Mouse (Mus musculus) gastrocnemius, adult 2 months (tissue): ENCODE measurements around the gene Eif4e3. TPM values are rescaled to one million over a fixed set of nuclear protein-coding genes. Genes with fewer than 3 reads are reported as not detected.

Experiments used
- DNase-seq: peaks from one replicate; pipeline ENCODE4 v3.0.0; 2022
- H3K27ac ChIP-seq: fragments of 200-600 bp; 2 replicates; pipeline ENCODE4 v1.8.1; 2022; ENCODE audit warnings: mild to moderate bottlenecking
- H3K4me3 ChIP-seq: fragments of 200-600 bp; 2 replicates; pipeline ENCODE4 v1.8.1; 2022; ENCODE audit warnings: mild to moderate bottlenecking, moderate library complexity
- CTCF ChIP-seq: fragments of 200-600 bp; IDR thresholded peaks from 2 replicates; pipeline ENCODE4 v1.8.1; 2022; ENCODE audit warnings: antibody characterized with exemption, mild to moderate bottlenecking, moderate library complexity
- intact Hi-C: fragments of 180-260 bp; cut with DNase I; formaldehyde crosslinking; loops from one replicate; pipeline ENCODE4 v1.15.1; 2025
- long read RNA-seq, 2 experiments: library from polyadenylated mRNA; stranded (forward); transcript quantifications; one replicate each; pipeline ENCODE4 v2.0.0; 2021
- total RNA-seq, 2 experiments: library from RNA; stranded (reverse); gene quantifications; 2 replicates each; pipeline ENCODE4 v1.2.3; 2021

The Eif4e3 gene
- 10 to 100 TPM; 23.5 to 29.4 TPM for total RNA-seq
- long read RNA-seq, experiment 1, transcript Eif4e3-201 (7 exons, 2,515 nt), result major isoform, 90 of 95 reads
- long read RNA-seq, experiment 1, partial matches to known transcripts, result 0 of 95 reads
- long read RNA-seq, experiment 1, other reads (novel, unspliced or antisense), result 5 of 95 reads
- long read RNA-seq, experiment 2, transcript Eif4e3-201 (7 exons, 2,515 nt), result major isoform, 97 of 103 reads
- long read RNA-seq, experiment 2, partial matches to known transcripts, result 2 of 103 reads
- long read RNA-seq, experiment 2, other reads (novel, unspliced or antisense), result 4 of 103 reads

GRCm38 (mm10) chr6:99666318-99667171 is at the start of gene Eif4e3, which contains the start of gene Gm20696:
Gene Eif4e3 (minus strand): TSS chr6:99666771.
Gene Gm20696 (minus strand): TSS chr6:99666797.
- intact Hi-C loops, result no loop called here
- peak; percentile 83 for DNase-seq
- Histone ChIP-seq H3K4me3 (peak within 1 kb of the TSS; percentile 93), H3K27ac (peak within 1 kb of the TSS; percentile 94)
- TF ChIP-seq CTCF, result no peak

GRCm38 (mm10) chr6:99715913-99716312 is 49.3 kb upstream of the Eif4e3 start:
- no peak overlapping the region for H3K27ac ChIP-seq
- no peak for TF ChIP-seq CTCF
- no peak for DNase-seq
- H3K4me3 ChIP-seq, result no peak overlapping the region
- intact Hi-C loops, result no loop called here

DNA sequence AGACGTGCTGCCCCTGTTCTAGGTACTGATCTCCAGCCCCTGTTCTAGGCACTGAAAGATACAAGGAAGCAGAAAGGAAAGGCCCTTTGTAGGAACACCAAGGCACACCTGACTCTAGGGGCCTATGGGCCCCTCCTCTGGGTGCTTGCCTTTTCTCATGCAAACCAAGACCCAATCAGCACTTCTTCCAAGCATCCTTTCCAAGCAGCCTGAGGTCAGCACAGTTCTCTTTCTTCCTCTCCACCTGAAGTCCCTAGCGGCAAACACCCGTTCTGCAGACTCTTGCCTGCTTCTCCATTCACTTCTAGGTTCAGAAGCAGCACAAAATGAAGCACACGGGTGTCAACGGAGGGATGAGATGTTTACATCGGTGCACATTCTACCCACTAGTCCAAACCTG is 48.6 kb upstream of the Eif4e3 start:
- Histone ChIP-seq H3K4me3 (no peak overlapping the region), H3K27ac (no peak overlapping the region)
- intact Hi-C loops, result no loop called here
- no peak for DNase-seq
- TF ChIP-seq CTCF, result no peak

DNA sequence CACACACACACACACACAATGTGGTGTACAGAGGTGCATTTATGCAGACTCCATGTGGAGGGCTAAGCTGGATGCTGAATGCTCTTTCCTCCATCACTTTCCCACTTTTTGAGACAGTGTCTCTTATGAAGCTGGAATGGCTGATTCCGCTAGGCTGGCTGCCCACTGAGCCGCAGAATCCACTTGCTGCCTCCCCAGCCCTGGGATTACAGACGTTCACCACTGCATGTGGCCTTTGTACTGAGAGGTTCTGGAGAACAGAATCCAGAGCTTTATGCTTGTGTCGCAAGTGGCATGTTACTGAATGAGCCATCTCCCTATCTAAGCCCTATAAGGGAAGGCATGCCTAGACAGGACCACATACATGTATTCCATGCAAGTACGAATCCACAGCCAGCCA is 46.7 kb upstream of the Eif4e3 start:
- no peak for TF ChIP-seq CTCF
- intact Hi-C loops, result no loop called here
- DNase-seq, result no peak
- Histone ChIP-seq H3K27ac (no peak overlapping the region), H3K4me3 (no peak overlapping the region)

DNA sequence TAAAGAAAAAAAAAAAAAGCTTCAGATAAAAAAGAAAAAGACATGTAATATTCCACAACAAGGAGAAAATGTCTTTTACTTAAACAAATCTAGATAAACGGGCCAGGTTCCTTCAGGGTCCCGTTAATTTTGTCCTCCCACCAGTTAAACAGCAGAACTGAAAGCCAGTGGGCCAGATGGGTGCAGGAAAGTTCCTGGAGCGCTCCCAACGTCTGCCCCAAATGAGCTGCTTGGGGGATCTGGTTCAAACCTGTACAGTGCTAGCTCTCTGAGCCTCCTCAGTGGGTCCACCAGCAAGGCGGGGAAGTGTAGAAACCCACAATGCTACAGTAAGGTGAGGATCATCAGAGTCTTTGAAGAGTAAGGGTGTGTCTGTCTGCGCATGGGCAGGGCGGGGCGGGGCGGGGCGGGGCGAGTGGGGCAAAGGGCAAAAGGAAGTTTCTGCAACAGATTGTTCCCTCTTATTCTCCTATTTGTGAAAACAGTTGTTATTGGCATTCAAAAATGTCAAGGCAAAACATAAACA is 45.1 kb upstream of the Eif4e3 start:
- no peak for TF ChIP-seq CTCF
- intact Hi-C loops, result no loop called here

DNA sequence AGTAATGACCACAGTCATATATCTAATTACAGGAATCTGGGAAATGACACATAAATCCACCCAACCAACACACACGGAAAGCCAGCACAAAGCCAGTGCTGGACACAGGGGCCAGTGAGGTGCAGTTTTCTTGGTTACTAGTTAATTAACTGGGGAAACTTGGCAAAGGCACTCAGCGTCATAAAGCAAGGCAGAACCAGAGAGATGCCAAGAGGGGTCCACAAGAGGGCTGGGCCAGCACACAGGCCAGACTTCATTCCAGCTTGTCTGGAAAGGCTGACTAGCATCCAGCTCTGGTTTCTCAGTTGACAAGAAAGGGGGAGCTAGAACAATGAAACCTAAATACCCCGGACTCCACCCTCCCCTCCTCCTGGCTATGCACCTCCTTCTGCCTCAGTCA is 33.9 kb upstream of the Eif4e3 start:
- H3K27ac ChIP-seq, result no peak overlapping the region
- intact Hi-C loops, result no loop called here
- no peak for DNase-seq
- no peak for TF ChIP-seq CTCF
- no peak overlapping the region for H3K4me3 ChIP-seq

More for the DNA sequence above, 45.1 kb upstream of the Eif4e3 start:
- DNase-seq, result no peak
- Histone ChIP-seq H3K27ac (no peak overlapping the region), H3K4me3 (no peak overlapping the region)

GRCm38 (mm10) chr6:99692916-99693841 is 26.6 kb upstream of the Eif4e3 start:
- H3K27ac ChIP-seq, result no peak overlapping the region
- peak overlapping the region; percentile 83 for H3K4me3 ChIP-seq
- no peak for TF ChIP-seq CTCF
- DNase-seq, result no peak
- intact Hi-C loops, result no loop called here

GRCm38 (mm10) chr6:99692206-99692915 is 25.8 kb upstream of the Eif4e3 start, which contains the start of gene Gpr27:
Gene Gpr27 (plus strand): TSS chr6:99692679.
- 0 out of 2 replicates have a peak within 1 kb of the TSS, but pooled peaks have one; percentile 28 for H3K27ac ChIP-seq
- peak within 1 kb of the TSS; percentile 83 for H3K4me3 ChIP-seq
- no peak for TF ChIP-seq CTCF
- intact Hi-C loops, result no loop called here
- peak; percentile 44 for DNase-seq

GRCm38 (mm10) chr6:99691666-99692205 is 25.2 kb upstream of the Eif4e3 start:
- Histone ChIP-seq H3K27ac (no peak overlapping the region), H3K4me3 (peak overlapping the region; percentile 83)
- no peak for TF ChIP-seq CTCF
- intact Hi-C loops, result no loop called here
- DNase-seq, result no peak

DNA sequence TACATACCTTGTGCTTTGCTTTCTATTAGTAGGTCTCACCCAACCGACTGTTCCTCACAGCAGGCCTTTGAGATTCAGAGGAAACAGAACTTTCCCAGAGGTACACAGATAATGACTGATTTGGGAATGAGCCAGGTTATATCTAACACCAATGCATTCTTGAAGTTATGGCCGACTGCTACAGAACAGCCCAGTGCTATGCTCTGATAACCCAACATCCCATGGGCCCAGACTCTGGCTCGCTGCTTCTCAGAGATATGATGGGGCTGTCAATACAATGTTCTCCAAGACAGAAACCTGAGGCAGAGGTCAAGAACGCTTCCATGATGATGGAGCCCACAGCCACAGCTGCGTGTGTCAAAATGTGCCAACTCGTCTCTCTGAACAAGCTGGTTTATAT is 21.9 kb upstream of the Eif4e3 start:
- intact Hi-C loops, result no loop called here

DNA sequence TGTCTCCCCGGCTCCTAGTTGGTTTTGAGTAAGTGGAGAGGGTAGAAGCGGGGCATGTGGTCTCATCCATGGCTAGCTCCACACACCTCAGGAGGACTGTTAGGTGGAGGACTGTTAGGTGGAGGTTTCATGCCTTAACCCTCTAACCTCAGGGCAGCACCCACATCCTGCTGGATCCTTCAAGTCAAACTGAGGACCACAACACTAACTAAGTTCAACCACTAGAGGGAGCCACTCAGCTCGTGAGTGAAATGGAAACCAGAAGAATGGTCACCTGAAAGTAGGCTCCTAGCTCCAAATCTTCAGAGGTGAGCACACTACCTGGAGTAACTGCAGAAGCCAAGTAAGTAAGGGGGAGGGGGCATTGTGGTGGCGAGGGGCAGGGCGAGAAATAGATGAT is 18.3 kb upstream of the Eif4e3 start:
- Histone ChIP-seq H3K4me3 (no peak overlapping the region), H3K27ac (no peak overlapping the region)
- intact Hi-C loops, result no loop called here
- peak; percentile 52 for TF ChIP-seq CTCF
- no peak for DNase-seq

More for the DNA sequence above, 21.9 kb upstream of the Eif4e3 start:
- Histone ChIP-seq H3K4me3 (no peak overlapping the region), H3K27ac (no peak overlapping the region)
- DNase-seq, result no peak
- no peak for TF ChIP-seq CTCF
